Mouse (Mus musculus) forebrain, embryonic 12.5 days (tissue): ENCODE measurements around the gene Lamp2. TPM values are rescaled to one million over a fixed set of nuclear protein-coding genes. Genes with fewer than 3 reads are reported as not detected.
"Not testable (repeated sequence)": the region's sequence is repeated elsewhere in the genome, so short reads cannot be mapped to it uniquely, and the experiment has no call there.

Experiments used
- ATAC-seq: fragments of 200-750 bp; cut with Nextera tagmentation; 2 replicates; pipeline ENCODE4 v1.8.0; 2017; ENCODE audit warnings: moderate TSS enrichment; ENCODE audit not compliant: low FRiP score
- H3K27ac ChIP-seq: fragments of 300-500 bp; sonication (generic); 2 replicates; pipeline ENCODE4 v1.5.1; 2016; ENCODE audit warnings: mild to moderate bottlenecking
- H3K27me3 ChIP-seq: fragments of 300-500 bp; sonication (generic); 2 replicates; pipeline ENCODE4 v1.6.1; 2016; ENCODE audit warnings: mild to moderate bottlenecking
- H3K36me3 ChIP-seq: fragments of 300-500 bp; sonication (generic); replicated peaks from 2 replicates; pipeline ENCODE4 v1.6.1; 2016; ENCODE audit warnings: mild to moderate bottlenecking
- H3K4me1 ChIP-seq: fragments of 300-500 bp; sonication (generic); 2 replicates; pipeline ENCODE4 v1.6.1; 2016
- H3K4me2 ChIP-seq: fragments of 300-500 bp; sonication (generic); 2 replicates; pipeline ENCODE4 v1.6.1; 2016; ENCODE audit warnings: mild to moderate bottlenecking, moderate library complexity
- H3K4me3 ChIP-seq: fragments of 300-500 bp; sonication (generic); replicated peaks from 2 replicates; pipeline ENCODE4 v1.5.1; 2016; ENCODE audit warnings: mild to moderate bottlenecking
- H3K9ac ChIP-seq: fragments of 300-500 bp; sonication (generic); 2 replicates; pipeline ENCODE4 v1.6.1; 2016; ENCODE audit warnings: mild to moderate bottlenecking
- H3K9me3 ChIP-seq: fragments of 300-500 bp; sonication (generic); 2 replicates; pipeline ENCODE4 v1.6.1; 2016
- WGBS: fragments of 180-500 bp; shearing (Covaris S2); methylation state at CpG from one replicate; pipeline ENCODE4 v1.1.7; 2016; 5-methylcytosine and 5-hydroxymethylcytosine counted together
- polyA plus RNA-seq: library from polyadenylated mRNA; unstranded; fragments of >200 nt; fragmentation: Nextera tagmentation; extraction: Ambion mirVana; gene quantifications from 2 replicates; pipeline ENCODE4 v1.2.1, GENCODE M21; 2016

Gene Lamp2
- polyA plus RNA-seq, 1 experiment from 2014 or later = 60.4 TPM

GRCm38 (mm10) chrX:38422396-38422795, 33.9 kb downstream of the Lamp2 start:
- WGBS = 78% methylated on average over 3 of the region's 3 CpGs
- no peaks in the 10 kb centered on the region for H3K27me3 ChIP-seq
- no peak for ATAC-seq

DNA sequence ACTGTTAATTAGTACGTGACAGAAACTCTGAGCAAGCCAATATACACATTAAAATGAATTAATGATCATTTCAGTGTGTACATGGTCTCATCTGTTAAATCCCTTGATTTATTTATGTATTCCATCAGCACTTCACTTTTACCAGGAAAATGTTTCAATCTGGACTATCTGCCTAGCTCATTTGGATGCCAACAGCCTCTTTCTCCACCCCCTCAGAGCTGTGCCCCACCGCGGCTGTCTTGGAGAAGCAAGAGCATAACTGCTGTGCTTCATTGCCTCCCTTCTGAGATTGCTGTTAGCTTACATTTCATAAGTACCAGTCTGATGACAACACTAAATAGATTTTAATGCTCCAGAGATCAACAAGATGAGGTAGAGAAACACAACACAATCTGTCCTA, 52.4 kb downstream of the Lamp2 start:
- Histone ChIP-seq H3K36me3 (no peaks in the 10 kb centered on the region), H3K9ac (no peak overlapping the region), H3K4me3 (no peak overlapping the region), H3K27me3 (no peaks in the 10 kb centered on the region), H3K27ac (no peak overlapping the region), H3K9me3 (no peaks in the 10 kb centered on the region), H3K4me2 (no peak overlapping the region), H3K4me1 (no peaks in the 10 kb centered on the region)
- ATAC-seq = no peak
- WGBS = 67% methylated on average over 3 of the region's 3 CpGs

More at GRCm38 (mm10) chrX:38422396-38422795, 33.9 kb downstream of the Lamp2 start:
- H3K9ac ChIP-seq = no peak overlapping the region
- peaks cover 4% of the 10 kb centered on the region; the same call in 1 of the 2 replicates for H3K36me3 ChIP-seq
- H3K27ac ChIP-seq = no peak overlapping the region
- no peaks in the 10 kb centered on the region for H3K9me3 ChIP-seq
- H3K4me2 ChIP-seq = no peak overlapping the region
- no peak overlapping the region for H3K4me3 ChIP-seq
- no peaks in the 10 kb centered on the region for H3K4me1 ChIP-seq

GRCm38 (mm10) chrX:38402981-38403380, 53.3 kb downstream of the Lamp2 start:
- H3K4me1 ChIP-seq = no peaks in the 10 kb centered on the region
- no peak overlapping the region for H3K4me3 ChIP-seq
- no peaks in the 10 kb centered on the region for H3K36me3 ChIP-seq
- no peaks in the 10 kb centered on the region for H3K9me3 ChIP-seq
- 68% methylated on average over 5 of the region's 5 CpGs for WGBS
- H3K27ac ChIP-seq = no peak overlapping the region
- H3K27me3 ChIP-seq = no peaks in the 10 kb centered on the region
- no peak overlapping the region for H3K4me2 ChIP-seq
- no peak for ATAC-seq
- H3K9ac ChIP-seq = no peak overlapping the region

GRCm38 (mm10) chrX:38402004-38402403, 54.2 kb downstream of the Lamp2 start:
- Histone ChIP-seq H3K4me3 (no peak overlapping the region), H3K27ac (no peak overlapping the region), H3K4me1 (no peaks in the 10 kb centered on the region), H3K36me3 (no peaks in the 10 kb centered on the region), H3K9ac (no peak overlapping the region), H3K27me3 (no peaks in the 10 kb centered on the region), H3K9me3 (no peaks in the 10 kb centered on the region), H3K4me2 (no peak overlapping the region)
- no peak for ATAC-seq
- WGBS = 77% methylated on average over 6 of the region's 6 CpGs

- no peak for ATAC-seq
- Histone ChIP-seq H3K4me1 (no peaks in the 10 kb centered on the region), H3K4me2 (no peak overlapping the region), H3K36me3 (no peaks in the 10 kb centered on the region), H3K27me3 (no peaks in the 10 kb centered on the region), H3K27ac (no peak overlapping the region), H3K4me3 (no peak overlapping the region), H3K9ac (no peak overlapping the region), H3K9me3 (no peaks in the 10 kb centered on the region)
- 79% methylated on average over 3 of the region's 3 CpGs for WGBS
These were observed 55.6 kb downstream of the Lamp2 start for GRCm38 (mm10) chrX:38400616-38401015.

DNA sequence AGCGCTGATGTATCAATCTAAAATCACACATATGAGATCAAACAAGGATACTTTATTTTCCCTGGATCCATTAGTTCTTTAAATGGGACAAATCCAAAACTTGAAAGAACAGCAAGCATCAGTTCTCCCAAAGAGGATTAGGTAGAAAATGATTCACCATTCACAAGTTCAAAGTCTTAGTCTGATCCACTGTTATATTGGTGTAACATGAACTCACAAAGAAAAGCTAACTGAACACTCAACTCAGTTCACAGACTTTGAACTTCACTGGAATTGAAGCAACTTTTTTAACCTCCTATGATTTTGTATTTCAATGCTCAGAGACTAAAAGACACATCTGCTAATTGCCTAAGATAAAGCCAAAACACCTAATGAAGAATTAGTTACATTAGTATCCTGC, 56.6 kb downstream of the Lamp2 start:
- 94% methylated on average over 1 of the region's 1 CpGs for whole genome bisulfite sequencing
- Histone ChIP-seq H3K27me3 (no peaks in the 10 kb centered on the region), H3K9ac (no peak overlapping the region), H3K4me1 (no peaks in the 10 kb centered on the region), H3K36me3 (no peaks in the 10 kb centered on the region), H3K4me2 (no peak overlapping the region), H3K9me3 (no peaks in the 10 kb centered on the region), H3K4me3 (no peak overlapping the region), H3K27ac (no peak overlapping the region)
- ATAC-seq = no peak

DNA sequence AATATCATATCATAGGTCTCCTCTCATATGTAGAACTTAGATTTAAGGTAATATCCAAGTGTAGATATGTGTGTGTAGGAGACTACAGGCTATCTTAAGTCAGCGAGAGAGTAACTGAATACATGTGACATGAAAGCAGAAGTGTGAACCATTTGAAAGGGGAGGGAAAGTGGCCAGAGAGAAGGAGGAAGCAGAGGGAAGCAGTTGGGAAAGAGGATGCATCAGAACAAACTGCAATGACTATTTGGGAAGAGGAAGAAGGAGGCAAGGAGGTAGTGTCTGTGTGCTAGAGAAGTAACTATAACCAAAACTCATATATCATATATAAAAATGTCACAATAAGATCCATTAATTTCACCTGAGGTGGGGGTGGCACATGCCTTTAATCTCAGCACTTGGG, 83.1 kb downstream of the Lamp2 start:
- H3K9ac ChIP-seq, H3K4me2 ChIP-seq, H3K27ac ChIP-seq, H3K9me3 ChIP-seq, H3K4me1 ChIP-seq, H3K4me3 ChIP-seq, H3K36me3 ChIP-seq, H3K27me3 ChIP-seq, ATAC-seq: not testable (repeated sequence)
- 81% methylated on average over 1 of the region's 1 CpGs for WGBS

DNA sequence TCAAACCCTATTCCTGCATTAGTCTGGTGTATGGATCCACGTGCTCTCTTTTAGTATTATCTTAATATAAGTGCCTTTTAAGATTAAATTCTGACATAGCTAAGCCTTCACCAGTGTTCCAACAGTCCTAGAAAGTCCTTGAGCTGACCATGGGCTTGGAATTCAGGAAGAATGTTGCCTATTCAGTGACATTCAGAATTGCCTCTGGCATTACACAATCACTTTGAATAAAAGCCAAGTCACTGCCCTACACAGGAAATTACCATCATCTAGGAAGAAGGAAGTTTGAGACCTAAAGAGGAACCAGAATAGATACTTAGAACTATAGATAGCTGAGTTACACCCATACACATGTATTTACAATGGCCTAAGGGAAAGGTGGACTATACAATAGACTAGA, 91.6 kb downstream of the Lamp2 start:
- H3K4me3 ChIP-seq, ATAC-seq, H3K9ac ChIP-seq, H3K9me3 ChIP-seq, H3K4me2 ChIP-seq, H3K36me3 ChIP-seq, H3K27ac ChIP-seq, H3K4me1 ChIP-seq, H3K27me3 ChIP-seq: not testable (repeated sequence)
- WGBS = 78% methylated on average over 1 of the region's 1 CpGs

DNA sequence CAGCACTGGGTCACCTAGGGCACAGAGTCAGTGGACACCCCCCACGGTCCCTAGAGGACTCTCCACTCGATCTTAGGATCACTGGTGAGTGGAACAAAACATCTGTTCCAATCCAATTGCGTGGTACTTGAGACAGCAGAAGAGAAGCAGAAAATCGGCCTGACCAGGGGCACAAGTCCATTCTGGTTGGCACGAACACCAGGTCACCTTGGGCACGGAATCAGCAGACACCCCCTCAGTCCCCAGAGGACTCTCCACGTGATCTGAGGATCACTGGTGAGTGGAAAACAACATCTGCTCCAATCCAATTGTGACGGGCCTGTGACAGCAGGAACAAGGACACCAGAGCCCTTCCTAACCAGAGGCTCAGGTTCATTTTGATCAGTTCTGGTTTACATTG, 94.2 kb downstream of the Lamp2 start:
- ATAC-seq = no peak
- no peak overlapping the region for H3K9ac ChIP-seq
- H3K27me3 ChIP-seq = no peaks in the 10 kb centered on the region
- no peak overlapping the region for H3K27ac ChIP-seq
- H3K4me1 ChIP-seq = no peaks in the 10 kb centered on the region
- H3K4me2 ChIP-seq = no peak overlapping the region
- no peak overlapping the region for H3K4me3 ChIP-seq
- H3K36me3 ChIP-seq = no peaks in the 10 kb centered on the region
- no peaks in the 10 kb centered on the region for H3K9me3 ChIP-seq
- WGBS = 72% methylated on average over 8 of the region's 8 CpGs

Other genes starting within 250 kb of the Lamp2 start
- 15.2 and 18.0 TPM in 2 replicates for gene Tmem255a, start 204.0 kb downstream of the Lamp2 start, polyA plus RNA-seq
- not detected in 2 replicates for gene Atp1b4, start 140.3 kb downstream of the Lamp2 start, polyA plus RNA-seq
- gene Cul4b, start 119.7 kb upstream of the Lamp2 start, polyA plus RNA-seq = 35.5 and 37.4 TPM in 2 replicates
- gene Mcts1, start 144.1 kb upstream of the Lamp2 start, polyA plus RNA-seq = 98.6 and 105 TPM in 2 replicates
- 20.9 and 21.0 TPM in 2 replicates for gene C1galt1c1, start 178.6 kb upstream of the Lamp2 start, polyA plus RNA-seq